Mouse (Mus musculus): ENCODE data around the gene Syt6.

GRCm38 (mm10) chr3:103678811-103679210, 103.8 kb downstream of the Syt6 start:
- TF ChIP-seq CTCF (IDR thresholded peaks at IDR 0.05; ENCODE audit: borderline replicate concordance, extremely low read depth, insufficient read depth, insufficient read length), result no peak
- TF ChIP-seq POLR2A (IDR thresholded peaks at IDR 0.05; ENCODE audit: borderline replicate concordance, extremely low read depth, insufficient read depth, insufficient read length, poor library complexity, severe bottlenecking), result no peak

All from brain, embryonic 14.5 days (tissue).